Mouse (Mus musculus): ENCODE results near the gene Zfx.

Gene Zfx

GRCm38 (mm10) chrX:94061246-94061645 lies 62.3 kb downstream of the Zfx start:
- DNase-seq (ENCODE audit: low spot score in 2 of 2): peak; percentile 34

GRCm38 (mm10) chrX:94060751-94061150 lies 62.8 kb downstream of the Zfx start:
- DNase-seq (ENCODE audit: low spot score in 2 of 2): no peak

DNA sequence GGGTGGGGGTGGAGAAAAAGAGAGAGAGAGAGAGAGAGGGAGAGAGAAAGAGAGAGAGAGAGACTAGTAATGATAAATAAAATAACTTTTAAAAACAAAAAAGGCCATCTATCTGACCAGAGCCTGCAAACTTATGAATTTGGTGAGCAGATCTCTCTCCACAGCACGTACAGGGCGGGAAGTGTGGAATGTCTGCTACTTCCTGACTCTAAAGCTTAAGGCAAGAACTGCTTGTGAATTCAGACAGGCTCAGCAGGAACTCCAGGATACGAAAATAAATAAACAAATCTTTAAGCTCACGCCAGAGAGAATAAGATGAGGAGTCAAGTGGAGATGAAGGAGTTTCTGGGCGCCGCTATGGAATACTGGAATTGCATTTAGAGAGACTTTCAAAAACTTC lies 64.8 kb downstream of the Zfx start:
- no peak for DNase-seq (ENCODE audit: low spot score in 2 of 2)

DNA sequence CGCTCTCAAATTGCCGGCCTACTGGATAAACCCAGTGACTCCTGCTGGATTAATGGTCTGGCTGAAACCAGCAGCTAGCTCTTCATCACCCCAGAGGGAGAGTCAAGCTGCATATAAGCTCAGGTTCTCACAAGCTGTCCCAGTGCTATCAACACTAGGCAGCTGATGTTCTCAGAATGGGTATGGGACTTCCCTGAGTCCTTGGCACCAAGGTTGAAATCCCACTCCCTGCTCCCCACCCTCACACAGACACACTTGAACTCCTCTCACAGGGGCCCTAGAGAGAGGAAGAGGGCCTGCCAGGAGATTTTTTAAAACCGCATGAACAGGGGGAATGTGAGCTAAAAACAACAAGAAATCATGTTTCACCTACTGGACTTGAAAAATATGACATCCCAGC lies 74.5 kb downstream of the Zfx start:
- no peak for DNase-seq (ENCODE audit: low spot score in 2 of 2)

DNA sequence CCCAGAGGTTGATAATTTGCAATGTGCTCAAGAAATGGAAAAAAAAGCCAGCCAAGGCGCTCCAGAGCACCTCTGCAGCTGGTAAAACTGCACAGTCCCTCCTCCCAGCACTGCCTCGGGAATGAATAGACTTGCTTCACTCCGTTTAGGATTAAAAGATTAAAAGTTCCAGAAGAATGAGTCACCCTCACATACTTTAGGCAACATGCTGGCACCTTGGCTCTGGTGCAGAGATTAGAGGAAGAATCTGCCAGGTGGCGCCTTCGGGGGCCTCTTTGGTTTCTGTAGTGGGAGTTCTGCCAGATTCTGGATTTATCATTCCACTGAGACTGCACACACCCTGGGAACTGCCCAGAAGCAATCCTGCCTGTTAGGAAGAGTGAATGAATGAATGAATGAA lies 75.5 kb downstream of the Zfx start:
- peak; percentile 11 for DNase-seq (ENCODE audit: low spot score in 2 of 2)

DNA sequence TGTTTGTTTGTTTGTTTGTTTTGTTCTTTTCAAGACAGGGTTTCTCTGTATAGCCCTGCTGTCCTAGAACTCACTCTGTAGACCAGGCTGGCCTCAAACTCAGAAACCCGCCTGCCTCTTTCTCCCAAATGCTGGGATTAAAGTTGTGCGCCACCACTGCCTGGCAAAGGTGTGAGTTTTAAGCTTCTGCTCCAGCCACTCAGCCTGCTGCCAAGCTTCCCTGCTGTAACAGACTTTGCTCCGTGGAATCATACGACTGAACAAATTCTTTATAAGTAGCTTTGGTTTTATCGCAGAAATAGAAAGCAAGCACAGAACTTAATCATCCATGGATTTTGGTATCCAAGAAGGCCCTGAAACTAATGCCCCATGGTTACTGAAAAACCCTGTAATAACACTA lies 76.1 kb downstream of the Zfx start:
- DNase-seq (ENCODE audit: low spot score in 2 of 2): no peak

- peak; percentile 23 to 29 for DNase-seq (ENCODE audit: low spot score in 2 of 2)
Measured at GRCm38 (mm10) chrX:94032937-94033336, 90.6 kb downstream of the Zfx start.

GRCm38 (mm10) chrX:94030081-94030480 lies 93.4 kb downstream of the Zfx start:
- no peak for DNase-seq (ENCODE audit: low spot score in 2 of 2)

Measured in frontal cortex, postnatal 36 days (tissue).